Mouse (Mus musculus) ES-CJ7 (cell line): ENCODE measurements at regions not wholly inside any gene's neighbourhood (a gene's known extent, or its start where the extent isn't known, plus 50 kb on each side); places are given as distances from the start of the nearest gene placed in this dataset.

Experiments used
- DNase-seq: peaks from one replicate; pipeline ENCODE4 v3.0.0; 2011; ENCODE audit warnings: low read depth, low spot score

DNA sequence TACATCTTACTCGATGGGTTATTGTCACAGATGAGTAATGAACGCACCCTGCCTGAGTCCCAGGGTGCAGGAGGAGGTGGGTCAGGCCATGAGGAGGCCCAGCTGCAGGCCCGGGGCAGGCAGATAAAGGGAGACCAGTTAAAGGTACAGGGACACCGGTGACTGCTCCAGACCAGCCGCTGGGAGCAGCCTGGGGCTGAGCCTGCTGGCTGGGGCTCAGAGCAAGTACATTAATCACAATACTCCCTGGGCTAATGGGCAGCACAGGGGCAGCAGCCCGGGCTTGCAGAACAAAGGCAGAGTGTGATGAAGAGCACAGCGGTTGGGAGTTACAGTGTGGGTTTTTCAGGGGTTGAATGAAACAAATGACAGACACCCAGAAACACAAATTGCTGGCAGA is 154.4 kb upstream of the Rnf219 start:
- no peak for DNase-seq

DNA sequence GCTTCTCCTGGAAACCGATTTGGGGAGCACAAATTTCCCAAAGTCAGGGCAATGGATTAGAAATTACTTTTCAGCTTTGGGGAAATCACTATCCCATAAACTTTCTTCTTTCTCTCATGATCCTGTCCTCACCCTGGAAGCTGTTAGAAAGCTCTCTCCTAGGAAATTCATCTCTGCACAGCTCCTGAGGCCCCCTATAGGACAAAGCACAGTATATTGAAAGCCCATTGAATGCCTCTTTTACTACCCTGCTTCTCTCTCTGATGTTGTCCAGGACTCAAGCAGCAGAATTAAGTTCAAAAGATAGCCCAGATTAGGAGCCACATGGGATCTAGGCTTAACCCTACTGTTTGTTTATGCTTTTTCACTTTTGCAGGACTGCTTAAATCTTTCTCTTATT is 139.3 kb upstream of the Rnf219 start:
- no peak for DNase-seq

DNA sequence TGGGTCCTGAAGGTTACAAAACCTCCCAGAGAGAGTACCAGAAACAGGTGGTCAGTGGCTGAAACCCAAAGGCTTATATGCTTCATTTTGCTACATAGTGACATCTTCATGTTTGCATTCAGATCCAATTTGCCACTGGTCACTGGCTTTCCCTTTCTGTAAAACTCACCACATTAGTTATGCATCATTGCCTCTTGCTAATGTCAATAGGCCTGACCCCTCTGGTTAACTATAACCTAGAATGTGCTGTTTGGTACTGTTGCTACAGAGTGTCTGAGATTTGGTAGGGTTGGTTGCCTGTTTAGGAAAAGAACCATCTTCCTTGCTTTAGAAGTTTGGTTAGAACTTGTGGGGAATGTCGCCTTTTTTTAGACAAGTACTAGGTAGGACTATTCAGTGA is 136.3 kb upstream of the Rnf219 start:
- no peak for DNase-seq

DNA sequence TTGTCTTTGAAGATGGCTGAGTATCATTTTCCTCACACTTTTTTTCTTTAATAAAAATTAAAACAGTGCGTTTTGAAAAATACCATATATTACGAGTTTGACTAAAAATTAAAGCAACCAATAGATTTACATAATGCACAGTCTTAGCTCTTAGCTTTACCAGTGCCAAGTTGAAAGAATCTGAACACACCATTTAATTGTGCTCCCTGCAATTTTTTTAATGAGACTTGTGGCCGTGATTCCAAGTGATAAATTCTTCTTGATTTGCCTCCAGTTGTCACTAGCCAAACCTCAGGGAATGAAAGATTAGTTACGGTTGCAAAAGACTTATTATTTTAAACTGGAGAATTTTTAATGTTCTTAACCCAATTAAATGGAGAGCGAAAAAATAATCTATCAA is 127.5 kb upstream of the Rnf219 start:
- DNase-seq: no peak

DNA sequence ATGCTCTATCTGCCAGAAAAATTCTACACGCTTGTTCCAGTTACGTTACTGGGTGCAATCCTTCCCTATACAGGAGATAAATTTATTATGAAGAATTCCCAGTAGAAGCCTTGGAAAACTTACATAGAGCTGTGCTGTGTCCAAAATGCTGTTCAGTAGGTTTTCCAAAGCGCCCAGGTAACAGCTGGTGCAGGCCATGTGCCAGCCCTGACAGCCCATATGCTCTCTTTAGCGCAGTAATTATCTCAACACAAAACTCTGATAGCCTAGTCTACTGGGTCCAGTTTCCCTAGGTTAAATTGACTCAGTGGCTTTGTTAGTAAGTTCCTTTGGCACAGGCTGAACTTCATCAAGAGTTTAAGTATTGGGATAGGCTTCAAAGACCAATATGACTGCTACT is 122.2 kb upstream of the Rnf219 start:
- DNase-seq: no peak

DNA sequence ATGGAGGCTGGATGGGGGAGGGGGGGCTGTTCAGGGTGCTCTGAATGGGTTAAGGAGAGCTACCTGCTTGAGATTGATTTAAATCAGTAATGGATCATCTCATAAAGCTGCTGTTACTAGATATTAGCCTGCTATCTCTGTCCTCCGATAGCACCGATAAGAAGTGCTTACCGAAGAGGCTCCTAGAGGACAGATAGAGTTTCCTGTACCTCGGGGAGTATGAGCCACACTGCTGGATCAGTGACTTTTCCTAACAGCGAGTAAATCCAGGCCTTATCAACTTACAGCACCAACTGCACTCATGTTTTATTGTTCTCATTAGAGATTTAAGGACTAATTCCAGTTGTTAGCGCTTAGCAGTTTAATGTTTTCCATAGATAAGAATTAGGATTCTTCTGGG is 120.3 kb upstream of the Rnf219 start:
- no peak for DNase-seq

DNA sequence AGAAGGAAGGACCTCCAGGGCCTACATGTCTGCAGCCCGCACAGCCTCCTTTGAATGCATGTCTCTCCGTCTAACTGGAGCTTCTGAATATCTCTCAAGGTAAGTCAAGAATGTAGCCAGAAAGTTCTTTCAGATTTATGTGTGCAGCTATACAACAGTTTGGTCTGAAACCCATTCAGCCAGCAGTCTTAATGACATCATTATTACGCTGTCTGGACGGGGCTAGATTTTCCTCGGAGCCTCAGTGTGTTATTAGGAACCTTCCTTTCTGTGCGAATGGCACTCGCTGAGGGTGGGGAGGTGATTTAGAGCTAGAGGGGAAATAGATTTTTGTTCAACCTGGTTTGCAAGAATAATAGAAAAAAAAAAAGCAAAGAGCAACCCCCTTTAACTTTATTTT is 116.9 kb upstream of the Rnf219 start:
- no peak for DNase-seq

DNA sequence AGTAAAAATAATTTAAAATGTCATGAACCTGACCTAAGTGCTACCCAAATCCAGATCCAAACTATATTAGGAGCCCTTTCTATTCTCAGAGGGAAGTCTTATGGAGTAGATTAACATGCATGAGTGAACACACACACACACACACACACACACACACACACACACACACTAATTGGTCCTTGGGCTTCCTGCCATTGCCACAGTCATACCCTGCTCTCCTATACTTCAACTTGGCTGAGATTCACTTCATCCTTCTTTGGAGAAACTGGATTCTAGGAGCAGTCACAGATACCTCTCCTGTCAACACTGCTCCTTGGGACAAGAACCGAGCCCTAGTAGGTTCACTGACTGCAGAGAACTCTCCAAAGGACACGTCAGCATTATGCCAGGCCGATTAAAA is 89.0 kb upstream of the Rnf219 start:
- DNase-seq: no peak

DNA sequence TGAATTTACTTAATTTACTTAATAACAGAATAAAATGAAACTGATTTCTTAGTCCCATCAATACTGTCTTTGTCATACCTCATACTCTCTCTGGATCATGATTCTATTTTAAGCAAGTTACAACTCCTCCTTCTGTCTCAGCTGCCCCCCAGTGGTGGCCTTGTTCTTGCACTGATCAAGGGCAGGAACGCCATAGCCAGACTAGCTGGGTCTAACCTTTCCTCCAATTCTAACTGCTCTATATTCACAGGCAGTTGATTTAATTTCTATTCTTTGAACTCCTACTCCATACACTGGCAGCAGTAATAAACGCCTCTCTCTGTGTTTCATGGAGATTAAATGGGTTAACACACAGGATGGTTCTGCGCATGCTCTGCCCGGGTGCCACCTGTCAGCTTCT is 87.9 kb upstream of the Rnf219 start:
- peak; percentile 7 for DNase-seq

DNA sequence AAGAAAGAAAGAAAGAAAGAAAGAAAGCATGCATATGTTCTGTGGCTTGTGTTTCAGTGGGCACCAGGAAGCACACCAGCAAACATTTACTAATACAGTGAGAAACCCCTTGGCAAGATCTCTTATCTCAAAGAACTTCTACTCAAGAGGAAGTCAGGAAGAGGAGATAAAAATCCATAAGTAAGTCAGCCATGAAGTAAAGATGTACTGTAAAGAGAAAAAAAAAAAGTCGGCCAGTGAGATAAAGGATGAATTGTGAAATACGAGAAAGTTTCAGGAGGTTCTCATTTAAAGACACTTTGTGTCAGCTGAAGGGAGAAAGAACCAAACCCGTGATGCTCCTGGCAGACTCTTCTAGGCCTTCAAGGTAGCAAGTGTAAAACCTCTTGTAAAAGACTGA is 72.4 kb upstream of the Rnf219 start:
- no peak for DNase-seq
